In genomic region chr7:134673952-134674351, GRCm38 (mm10) we compare ENCODE assay signal across 10 mouse cellular contexts. TPM values are rescaled to one million over a fixed set of nuclear protein-coding genes. Genes with fewer than 3 reads are reported as not detected.
DNase-seq lines count a peak whose midpoint lies in the region; ATAC-seq and TF ChIP-seq lines count a peak whose summit lies in the region.
"Had no signal": no experiment of that assay in that cellular context is flagged by ENCODE, and none has a peak within 500 bp of the region (broad histone marks: within the 10 kb centered on the region; RNA-seq: fewer than 3 reads in every experiment).

No protein-coding gene starts in this region.

- no peaks in the 10 kb centered on the region for H3K36me3 ChIP-seq in heart, adult 2 months (ENCODE audit: control insufficient read depth, insufficient read depth, low read length)
- H3K36me3 ChIP-seq in heart, embryonic 11.5 days (ENCODE audit: control insufficient read depth, insufficient read depth, low read length), result no peaks in the 10 kb centered on the region
- no peaks in the 10 kb centered on the region for H3K36me3 ChIP-seq in midbrain, embryonic 14.5 days (ENCODE audit: control insufficient read depth, insufficient read depth, low read length)
- H3K36me3 ChIP-seq: heart, embryonic 13.5 days had no signal

- no peak for TF ChIP-seq CTCF in heart, adult 2 months (IDR thresholded peaks at IDR 0.05)

- intact Hi-C loops in heart, adult 2 months (cut with DNase I), result loop anchor here (5.0 kb wide), 2 partner anchors 33 to 102 kb away; no protein-coding TSS in a partner anchor

- H3K27ac ChIP-seq in heart, adult 2 months, result peak overlapping the region; percentile 62
- no peak overlapping the region for H3K27ac ChIP-seq in heart, embryonic 11.5 days (ENCODE audit: low read depth, low read length)
- no peak overlapping the region for H3K27ac ChIP-seq in midbrain, embryonic 14.5 days (replicated peaks; ENCODE audit: low read depth, low read length)
- H3K27ac ChIP-seq: heart, embryonic 13.5 days had no signal

- DNase-seq in heart, adult 2 months, result peak in 1 of 2 experiments; percentile 54
- DNase-seq in adrenal gland, postnatal 10 days, result peak; percentile 51
- peak; percentile 20 for DNase-seq in gastrocnemius, postnatal 25 days
- DNase-seq in kidney, postnatal 25 days, result peak; percentile 42 to 69
- DNase-seq in midbrain, embryonic 14.5 days, result no peak
- DNase-seq in retina, postnatal 1 day, result no peak
- DNase-seq: right cerebral cortex, postnatal 14 days had no signal

- no peak for ATAC-seq in heart, embryonic 11.5 days (replicated peaks; ENCODE audit: insufficient number of reproducible peaks, low FRiP score, low TSS enrichment)
- ATAC-seq in midbrain, embryonic 14.5 days (ENCODE audit: low FRiP score, low TSS enrichment), result no peak
- ATAC-seq: activated CD4-positive, CD25-positive, alpha-beta regulatory T cell, adult 4 months had no signal

- 34% methylated on average over 9 of the region's 9 CpGs for WGBS in heart, adult 2 months
- 76% methylated on average over 9 of the region's 9 CpGs for WGBS in heart, embryonic 11.5 days (ENCODE audit: insufficient replicate concordance)
- 75% methylated on average over 9 of the region's 9 CpGs for WGBS in midbrain, embryonic 14.5 days

- peaks cover 23% of the 10 kb centered on the region for H3K4me1 ChIP-seq in heart, adult 2 months (ENCODE audit: control insufficient read depth, insufficient read depth, low read length)
- H3K4me1 ChIP-seq in heart, embryonic 11.5 days (ENCODE audit: control insufficient read depth, insufficient read depth, low read length), result peaks cover 23% of the 10 kb centered on the region
- H3K4me1 ChIP-seq in midbrain, embryonic 14.5 days (ENCODE audit: control insufficient read depth, insufficient read depth, low read length), result peaks cover 6% of the 10 kb centered on the region; the same call in 1 of the 2 replicates

- H3K9ac ChIP-seq in heart, adult 2 months (ENCODE audit: low read depth, low read length), result no peak overlapping the region
- H3K9ac ChIP-seq in heart, embryonic 11.5 days (ENCODE audit: low read depth, low read length), result no peak overlapping the region
- no peak overlapping the region for H3K9ac ChIP-seq in midbrain, embryonic 14.5 days (replicated peaks; ENCODE audit: low read length)
- H3K9ac ChIP-seq: heart, embryonic 13.5 days had no signal

- H3K4me2 ChIP-seq in heart, embryonic 11.5 days, result no peak overlapping the region
- H3K4me2 ChIP-seq in midbrain, embryonic 14.5 days (ENCODE audit: low read length), result no peak overlapping the region
- H3K4me2 ChIP-seq: heart, embryonic 13.5 days had no signal

- peaks cover 6% of the 10 kb centered on the region for H3K79me2 ChIP-seq in heart, adult 2 months (replicated peaks; ENCODE audit: control insufficient read depth, insufficient read depth, low read length)

- TF ChIP-seq EP300 in heart, adult 2 months (IDR thresholded peaks at IDR 0.05; ENCODE audit: insufficient read depth, low read depth, low read length), result peak; percentile 47; the same call in 1 of the 2 replicates

- H3K4me3 ChIP-seq in heart, adult 2 months, result no peak overlapping the region
- H3K4me3 ChIP-seq in heart, embryonic 11.5 days (ENCODE audit: low read depth, low read length), result no peak overlapping the region
- H3K4me3 ChIP-seq in midbrain, embryonic 14.5 days (replicated peaks; ENCODE audit: low read depth, low read length), result no peak overlapping the region
- H3K4me3 ChIP-seq: heart, embryonic 13.5 days had no signal

- H3K9me3 ChIP-seq in heart, embryonic 11.5 days (replicated peaks; ENCODE audit: control insufficient read depth, low read length), result no peaks in the 10 kb centered on the region
- no peaks in the 10 kb centered on the region for H3K9me3 ChIP-seq in midbrain, embryonic 14.5 days (ENCODE audit: control insufficient read depth, low read length)
- H3K9me3 ChIP-seq: heart, embryonic 13.5 days had no signal

- H3K27me3 ChIP-seq in heart, adult 2 months (ENCODE audit: control insufficient read depth, insufficient read depth, low read length), result no peaks in the 10 kb centered on the region
- H3K27me3 ChIP-seq in heart, embryonic 11.5 days (ENCODE audit: control insufficient read depth, insufficient read depth, low read length), result peaks cover 3% of the 10 kb centered on the region; the same call in 1 of the 2 replicates
- peaks cover 14% of the 10 kb centered on the region; the same call in 1 of the 2 replicates for H3K27me3 ChIP-seq in midbrain, embryonic 14.5 days (ENCODE audit: control insufficient read depth, insufficient read depth, low read length)
- H3K27me3 ChIP-seq: heart, embryonic 13.5 days had no signal

- no peak for TF ChIP-seq POLR2A in heart, adult 2 months (IDR thresholded peaks at IDR 0.05; ENCODE audit: insufficient read depth, low read depth, low read length)

RNA-seq across cellular contexts. Expression of gene Dock1, which starts 3.5 kb away (rescaled TPM):
- total RNA-seq in heart, adult 2 months (2021), result 10 to 100 TPM; 25.4 to 25.6 TPM
- polyA plus RNA-seq in heart, adult 2 months (2012; rRNA removed), result 8.3 and 13.3 TPM in 2 replicates
- polyA plus RNA-seq in heart, embryonic 11.5 days (2014; fragmentation: Nextera tagmentation; extraction: Ambion mirVana), result 26.0 and 28.1 TPM in 2 replicates
- 100 to 1,000 TPM in 1 of 2 experiments, 10 to 100 TPM in 1; 86.5 to 107 TPM for total RNA-seq in adrenal gland, postnatal 10 days (2021)
- total RNA-seq in gastrocnemius, postnatal 25 days (2021), result 1 to 10 TPM; 8.3 to 9.4 TPM
- polyA plus RNA-seq in midbrain, embryonic 14.5 days (2014; fragmentation: Nextera tagmentation; extraction: Ambion mirVana), result 4.3 and 8.4 TPM in 2 replicates

Comparison
In these comparisons a context has a peak if more than half of its experiments do, and no peak if none do; other contexts are left out.
1. DNase-seq: peak in adrenal gland, postnatal 10 days (single experiment), gastrocnemius, postnatal 25 days (single experiment) and kidney, postnatal 25 days (2 of 2); none in midbrain, embryonic 14.5 days (single experiment) and retina, postnatal 1 day (single experiment).